Mouse (Mus musculus): ENCODE data around the gene Nme6. TPM values are rescaled to one million over a fixed set of nuclear protein-coding genes. Genes with fewer than 3 reads are reported as not detected.

Gene Nme6
- polyA plus RNA-seq, 1 experiment from 2014 or later = 69.9 TPM

DNA sequence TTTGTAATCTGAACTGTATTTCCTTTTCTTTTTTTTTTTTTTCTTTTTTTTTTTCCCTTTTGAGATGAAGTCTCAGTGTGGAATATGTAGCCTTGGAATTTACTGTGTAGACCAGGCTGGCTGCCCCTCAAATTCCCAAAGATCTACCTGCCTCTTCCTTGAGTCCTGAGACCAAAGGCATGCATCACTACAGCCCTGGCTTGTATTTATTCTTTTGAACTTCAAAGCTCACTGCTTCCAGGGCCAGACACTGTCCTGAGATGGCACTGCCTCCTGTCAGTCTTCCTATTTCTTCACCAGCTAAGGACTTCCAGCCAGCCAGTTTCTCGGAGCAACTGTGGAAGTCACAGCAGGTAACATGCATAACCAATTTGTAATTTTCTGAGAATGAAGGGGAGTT lies 20.6 kb upstream of the Nme6 start, which contains the start of gene Spink8:
Spink8 (plus strand) TSS at position 301 of the 400 bp plus-strand sequence.
- Histone ChIP-seq H3K36me3 (ENCODE audit: control insufficient read depth, insufficient read depth, low read length) (no peaks in the 10 kb centered on the region), H3K27me3 (ENCODE audit: control insufficient read depth, insufficient read depth, low read depth, low read length) (no peaks in the 10 kb centered on the region), H3K27ac (ENCODE audit: low read length) (no peak within 1 kb of the TSS), H3K9ac (ENCODE audit: low read depth, low read length) (no peak within 1 kb of the TSS), H3K4me1 (ENCODE audit: control insufficient read depth, insufficient read depth, low read length) (peaks cover 3% of the 10 kb centered on the region; the same call in 1 of the 2 replicates), H3K9me3 (replicated peaks; ENCODE audit: control insufficient read depth, low read length, poor library complexity, severe bottlenecking) (no peaks in the 10 kb centered on the region), H3K4me3 (ENCODE audit: low read depth, low read length) (no peak within 1 kb of the TSS), H3K4me2 (ENCODE audit: low read length) (no peak within 1 kb of the TSS)
- no peak for ATAC-seq
- 65% methylated on average over 1 of the region's 1 CpGs for WGBS

DNA sequence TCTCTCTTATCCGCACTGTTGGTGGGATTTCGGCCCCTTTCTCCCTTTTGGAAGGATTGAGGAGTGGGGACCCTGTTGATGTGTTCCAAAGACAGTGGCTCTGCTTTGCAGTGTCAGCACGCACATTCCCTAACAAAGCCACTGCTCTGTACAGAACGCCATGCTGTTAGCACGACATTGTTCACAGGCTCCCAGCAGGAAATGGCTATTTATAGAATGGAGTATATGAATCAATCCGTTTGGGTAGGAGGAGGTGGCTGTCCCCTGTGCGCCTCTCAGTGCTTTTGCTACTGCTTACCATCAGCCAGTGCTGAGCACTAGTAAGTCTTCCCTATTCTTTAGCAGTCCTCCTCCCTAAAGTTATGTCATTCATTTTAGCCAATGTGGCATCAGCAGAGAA lies 19.1 kb upstream of the Nme6 start:
- no peak for ATAC-seq

DNA sequence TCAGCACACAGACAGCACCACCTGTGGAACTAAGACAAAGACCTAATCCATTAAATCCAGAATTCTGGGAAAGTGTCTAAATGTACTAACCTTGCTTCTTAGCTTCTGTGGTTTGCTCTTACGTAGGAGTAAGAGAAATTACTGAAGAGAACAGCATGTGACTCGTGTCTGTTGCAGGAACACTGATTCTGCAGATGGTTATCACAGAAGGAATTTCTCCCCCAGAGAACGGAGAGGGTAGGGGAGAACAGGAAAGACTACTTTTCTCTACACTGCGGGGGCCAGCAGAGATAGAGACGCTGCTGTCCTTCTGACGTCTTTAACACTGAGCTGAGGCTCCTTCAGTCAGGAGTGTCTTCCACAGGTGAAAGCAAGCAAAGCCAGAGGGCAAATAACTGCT lies 16.2 kb upstream of the Nme6 start:
- no peak for ATAC-seq

More for the DNA sequence above, 19.1 kb upstream of the Nme6 start:
- Histone ChIP-seq H3K9ac (ENCODE audit: low read depth, low read length) (no peak overlapping the region), H3K4me1 (ENCODE audit: control insufficient read depth, insufficient read depth, low read length) (peaks cover 3% of the 10 kb centered on the region; the same call in 1 of the 2 replicates), H3K36me3 (ENCODE audit: control insufficient read depth, insufficient read depth, low read length) (no peaks in the 10 kb centered on the region), H3K4me2 (ENCODE audit: low read length) (0 out of 2 replicates have a peak overlapping the region, but pooled peaks have one; percentile 12), H3K4me3 (ENCODE audit: low read depth, low read length) (no peak overlapping the region), H3K27me3 (ENCODE audit: control insufficient read depth, insufficient read depth, low read depth, low read length) (no peaks in the 10 kb centered on the region), H3K9me3 (replicated peaks; ENCODE audit: control insufficient read depth, low read length, poor library complexity, severe bottlenecking) (no peaks in the 10 kb centered on the region), H3K27ac (ENCODE audit: low read length) (0 out of 2 replicates have a peak overlapping the region, but pooled peaks have one; percentile 37)
- 33% methylated on average over 7 of the region's 7 CpGs for WGBS

DNA sequence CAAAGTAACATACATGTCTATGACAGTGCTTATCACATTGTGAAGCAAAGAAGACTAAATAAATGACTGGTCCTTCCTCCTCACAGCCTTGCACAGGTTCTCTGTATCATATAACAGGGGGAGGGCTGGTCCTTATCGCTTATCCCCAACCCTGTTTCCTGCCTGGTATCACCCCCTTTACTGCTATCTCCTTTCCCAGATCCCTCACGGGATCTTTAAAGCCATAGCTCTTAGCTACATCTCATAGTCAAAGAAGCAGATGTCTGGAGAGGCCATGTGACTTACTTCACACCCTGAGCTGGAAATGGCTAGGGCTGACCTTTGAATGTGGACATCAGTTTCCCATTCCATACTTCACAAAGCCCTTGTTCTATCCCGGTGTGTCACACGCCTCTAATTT lies 6.8 kb upstream of the Nme6 start:
- Histone ChIP-seq H3K4me2 (ENCODE audit: low read length) (no peak overlapping the region), H3K27ac (ENCODE audit: low read length) (no peak overlapping the region), H3K9ac (ENCODE audit: low read depth, low read length) (no peak overlapping the region), H3K36me3 (ENCODE audit: control insufficient read depth, insufficient read depth, low read length) (no peaks in the 10 kb centered on the region), H3K4me3 (ENCODE audit: low read depth, low read length) (no peak overlapping the region), H3K27me3 (ENCODE audit: control insufficient read depth, insufficient read depth, low read depth, low read length) (no peaks in the 10 kb centered on the region), H3K9me3 (replicated peaks; ENCODE audit: control insufficient read depth, low read length, poor library complexity, severe bottlenecking) (no peaks in the 10 kb centered on the region), H3K4me1 (ENCODE audit: control insufficient read depth, insufficient read depth, low read length) (no peaks in the 10 kb centered on the region)
- 73% methylated on average over 4 of the region's 4 CpGs for WGBS
- ATAC-seq = no peak

More for the DNA sequence above, 16.2 kb upstream of the Nme6 start:
- Histone ChIP-seq H3K9me3 (replicated peaks; ENCODE audit: control insufficient read depth, low read length, poor library complexity, severe bottlenecking) (no peaks in the 10 kb centered on the region), H3K9ac (ENCODE audit: low read depth, low read length) (no peak overlapping the region), H3K4me2 (ENCODE audit: low read length) (no peak overlapping the region), H3K36me3 (ENCODE audit: control insufficient read depth, insufficient read depth, low read length) (no peaks in the 10 kb centered on the region), H3K4me1 (ENCODE audit: control insufficient read depth, insufficient read depth, low read length) (peaks cover 3% of the 10 kb centered on the region; the same call in 1 of the 2 replicates), H3K27me3 (ENCODE audit: control insufficient read depth, insufficient read depth, low read depth, low read length) (no peaks in the 10 kb centered on the region), H3K4me3 (ENCODE audit: low read depth, low read length) (no peak overlapping the region), H3K27ac (ENCODE audit: low read length) (no peak overlapping the region)
- WGBS = 66% methylated on average over 6 of the region's 6 CpGs

DNA sequence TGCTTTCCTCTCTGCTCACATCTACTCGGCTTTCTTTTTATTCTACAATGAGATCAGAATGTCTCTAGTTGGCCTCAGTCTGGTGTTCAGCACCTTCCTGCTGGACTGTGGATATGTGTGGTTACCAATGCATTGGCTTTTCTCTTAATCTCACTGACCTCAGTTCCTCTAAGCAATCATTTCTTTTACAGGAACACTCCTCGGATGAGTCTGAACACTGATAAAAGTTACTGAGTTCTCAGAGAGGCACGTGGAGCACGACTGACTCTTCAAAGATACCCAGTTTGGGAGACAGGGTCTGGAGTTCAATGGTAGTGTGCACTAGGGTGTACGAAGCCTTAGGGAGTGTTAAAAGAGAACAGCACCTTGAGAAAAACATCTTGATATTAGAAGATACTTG lies 6.4 kb upstream of the Nme6 start:
- H3K4me2 ChIP-seq (ENCODE audit: low read length) = no peak overlapping the region
- H3K27me3 ChIP-seq (ENCODE audit: control insufficient read depth, insufficient read depth, low read depth, low read length) = no peaks in the 10 kb centered on the region
- H3K36me3 ChIP-seq (ENCODE audit: control insufficient read depth, insufficient read depth, low read length) = no peaks in the 10 kb centered on the region
- no peak overlapping the region for H3K27ac ChIP-seq (ENCODE audit: low read length)
- no peaks in the 10 kb centered on the region for H3K4me1 ChIP-seq (ENCODE audit: control insufficient read depth, insufficient read depth, low read length)
- ATAC-seq = no peak
- no peak overlapping the region for H3K4me3 ChIP-seq (ENCODE audit: low read depth, low read length)
- no peak overlapping the region for H3K9ac ChIP-seq (ENCODE audit: low read depth, low read length)
- WGBS = 79% methylated on average over 5 of the region's 5 CpGs
- H3K9me3 ChIP-seq (replicated peaks; ENCODE audit: control insufficient read depth, low read length, poor library complexity, severe bottlenecking) = no peaks in the 10 kb centered on the region

DNA sequence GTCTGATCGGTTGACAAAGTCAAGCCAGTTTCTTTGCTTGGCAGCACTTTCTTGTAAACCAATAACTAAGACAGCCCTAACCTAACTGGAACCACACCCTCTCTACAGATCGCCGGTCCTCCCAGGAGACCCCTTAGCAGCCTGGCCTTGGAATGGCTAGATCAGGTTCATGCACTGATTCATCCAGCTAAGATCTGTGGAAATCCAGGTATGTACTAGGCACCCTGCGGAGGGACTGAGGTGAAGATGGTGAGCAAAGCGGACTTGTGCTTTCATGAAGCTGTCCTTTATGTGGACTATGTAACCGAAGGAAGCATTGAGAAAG lies 501 bp downstream of the Nme6 start:
- WGBS = 11% methylated on average over 6 of the region's 6 CpGs
- H3K27ac ChIP-seq (ENCODE audit: low read length) = peak overlapping the region; percentile 92
- ATAC-seq = peak; percentile 72

DNA sequence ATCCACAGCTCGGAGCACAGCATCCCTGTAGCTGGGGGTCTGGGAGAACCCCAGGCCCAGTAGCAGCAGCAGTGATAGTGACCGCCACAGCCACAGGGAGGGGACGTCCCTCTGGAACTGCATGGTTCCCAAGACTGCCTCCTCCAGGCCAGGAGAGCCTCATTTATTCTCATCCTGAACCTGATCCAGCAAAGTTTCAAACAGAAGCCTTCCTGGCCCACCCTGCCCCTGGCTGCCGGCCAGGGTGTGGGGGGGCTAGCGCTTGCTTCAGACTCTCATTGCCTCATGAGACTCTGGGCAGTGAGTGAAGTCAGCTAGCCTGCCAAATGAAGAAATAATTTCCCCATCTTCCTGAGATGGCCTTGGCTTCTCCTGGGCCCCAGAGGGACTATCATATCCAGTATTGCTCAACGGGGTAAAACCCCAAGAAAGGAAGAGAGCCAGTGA lies 16.8 kb downstream of the Nme6 start, which contains the start of gene Camp:
Camp (minus strand) TSS at position 306 of the 447 bp plus-strand sequence.
- Histone ChIP-seq H3K4me2 (ENCODE audit: low read length) (no peak within 1 kb of the TSS), H3K9me3 (replicated peaks; ENCODE audit: control insufficient read depth, low read length, poor library complexity, severe bottlenecking) (no peaks in the 10 kb centered on the region), H3K27me3 (ENCODE audit: control insufficient read depth, insufficient read depth, low read depth, low read length) (no peaks in the 10 kb centered on the region), H3K36me3 (ENCODE audit: control insufficient read depth, insufficient read depth, low read length) (no peaks in the 10 kb centered on the region), H3K4me1 (ENCODE audit: control insufficient read depth, insufficient read depth, low read length) (no peaks in the 10 kb centered on the region), H3K9ac (ENCODE audit: low read depth, low read length) (no peak within 1 kb of the TSS), H3K27ac (ENCODE audit: low read length) (no peak within 1 kb of the TSS), H3K4me3 (ENCODE audit: low read depth, low read length) (no peak within 1 kb of the TSS)
- 77% methylated on average over 6 of the region's 6 CpGs for WGBS
- ATAC-seq = no peak

More for the DNA sequence above, 501 bp downstream of the Nme6 start:
- H3K9ac ChIP-seq (ENCODE audit: low read depth, low read length) = peak overlapping the region; percentile 80
- peaks cover 6% of the 10 kb centered on the region for H3K4me1 ChIP-seq (ENCODE audit: control insufficient read depth, insufficient read depth, low read length)
- peak overlapping the region; percentile 72 for H3K4me3 ChIP-seq (ENCODE audit: low read depth, low read length)
- H3K4me2 ChIP-seq (ENCODE audit: low read length) = peak overlapping the region; percentile 98
- H3K9me3 ChIP-seq (replicated peaks; ENCODE audit: control insufficient read depth, low read length, poor library complexity, severe bottlenecking) = no peaks in the 10 kb centered on the region
- no peaks in the 10 kb centered on the region for H3K27me3 ChIP-seq (ENCODE audit: control insufficient read depth, insufficient read depth, low read depth, low read length)
- H3K36me3 ChIP-seq (ENCODE audit: control insufficient read depth, insufficient read depth, low read length) = no peaks in the 10 kb centered on the region

DNA sequence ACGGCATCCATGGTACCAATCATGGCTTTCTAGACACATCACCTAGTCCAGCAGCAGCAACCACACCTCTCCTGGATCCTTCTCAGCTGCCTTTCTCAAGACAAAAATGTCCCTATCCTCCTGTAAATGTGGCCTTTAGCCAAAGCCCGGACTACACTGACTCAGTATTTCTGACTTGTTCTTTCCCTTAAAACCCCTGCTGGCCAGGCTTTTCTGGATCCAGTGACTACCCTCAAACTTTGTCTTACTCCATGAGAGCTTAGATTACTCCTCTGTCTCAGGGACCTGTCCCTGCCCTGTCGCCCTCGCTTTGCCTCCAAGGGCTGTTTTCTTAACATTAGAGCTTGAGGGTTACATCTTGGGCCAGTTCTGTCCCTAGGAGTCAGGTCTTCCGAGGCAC lies 17.6 kb downstream of the Nme6 start:
- Histone ChIP-seq H3K27me3 (ENCODE audit: control insufficient read depth, insufficient read depth, low read depth, low read length) (no peaks in the 10 kb centered on the region), H3K9me3 (replicated peaks; ENCODE audit: control insufficient read depth, low read length, poor library complexity, severe bottlenecking) (no peaks in the 10 kb centered on the region), H3K4me3 (ENCODE audit: low read depth, low read length) (no peak overlapping the region), H3K4me1 (ENCODE audit: control insufficient read depth, insufficient read depth, low read length) (no peaks in the 10 kb centered on the region), H3K9ac (ENCODE audit: low read depth, low read length) (no peak overlapping the region), H3K36me3 (ENCODE audit: control insufficient read depth, insufficient read depth, low read length) (no peaks in the 10 kb centered on the region), H3K27ac (ENCODE audit: low read length) (no peak overlapping the region), H3K4me2 (ENCODE audit: low read length) (no peak overlapping the region)
- 90% methylated on average over 5 of the region's 5 CpGs for WGBS
- ATAC-seq = no peak

DNA sequence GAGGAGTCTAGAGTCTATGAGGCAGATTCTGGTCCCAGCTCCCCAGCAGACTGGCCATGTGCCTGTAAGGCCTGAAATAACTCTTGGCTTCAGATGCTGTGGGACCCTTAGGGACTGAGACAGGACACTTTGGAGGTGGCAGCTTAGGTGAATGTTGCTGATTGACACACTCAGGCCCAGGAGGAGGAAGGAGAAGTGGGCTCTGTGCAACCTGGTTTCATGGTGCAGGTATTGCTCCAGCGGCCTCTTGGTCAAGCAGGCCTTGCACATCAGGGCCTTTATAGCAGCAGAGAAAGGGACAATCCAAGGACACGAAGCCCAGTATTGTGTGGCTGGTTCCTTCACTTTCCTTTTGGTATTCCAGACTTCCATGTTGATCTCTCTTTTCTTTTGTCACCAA lies 21.8 kb downstream of the Nme6 start:
- ATAC-seq = no peak
- 76% methylated on average over 2 of the region's 2 CpGs for WGBS

More for the DNA sequence above, 21.8 kb downstream of the Nme6 start:
- Histone ChIP-seq H3K36me3 (ENCODE audit: control insufficient read depth, insufficient read depth, low read length) (no peaks in the 10 kb centered on the region), H3K27me3 (ENCODE audit: control insufficient read depth, insufficient read depth, low read depth, low read length) (no peaks in the 10 kb centered on the region), H3K9ac (ENCODE audit: low read depth, low read length) (no peak overlapping the region), H3K4me3 (ENCODE audit: low read depth, low read length) (no peak overlapping the region), H3K4me1 (ENCODE audit: control insufficient read depth, insufficient read depth, low read length) (no peaks in the 10 kb centered on the region), H3K9me3 (replicated peaks; ENCODE audit: control insufficient read depth, low read length, poor library complexity, severe bottlenecking) (no peaks in the 10 kb centered on the region), H3K4me2 (ENCODE audit: low read length) (no peak overlapping the region), H3K27ac (ENCODE audit: low read length) (no peak overlapping the region)

All from midbrain, embryonic 16.5 days (tissue).